Mouse (Mus musculus): ENCODE data around the gene Dhrs7c.

The Dhrs7c gene

DNA sequence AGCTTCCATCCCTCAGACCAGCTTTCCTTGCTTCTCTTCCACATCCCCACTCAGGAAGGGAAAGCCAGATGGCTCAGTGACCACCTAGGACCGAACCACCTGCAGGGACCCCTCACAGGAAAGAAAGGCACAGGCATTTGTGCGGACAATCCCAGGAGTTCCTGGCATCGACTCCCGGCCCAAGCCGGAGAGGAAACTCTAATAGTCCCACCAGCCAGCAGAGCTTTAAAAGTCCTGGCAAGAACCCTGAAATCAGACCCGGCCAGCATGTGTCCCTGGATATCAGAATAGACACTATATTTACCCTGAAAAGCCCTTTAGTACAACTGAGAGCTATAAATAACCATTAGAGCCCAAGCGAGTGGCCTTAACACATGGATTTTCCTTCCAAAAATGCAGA lies at the start of gene Dhrs7c:
Gene Dhrs7c (plus strand): TSS at position 257 of the 400 bp plus-strand sequence.
- no peak for DNase-seq

DNA sequence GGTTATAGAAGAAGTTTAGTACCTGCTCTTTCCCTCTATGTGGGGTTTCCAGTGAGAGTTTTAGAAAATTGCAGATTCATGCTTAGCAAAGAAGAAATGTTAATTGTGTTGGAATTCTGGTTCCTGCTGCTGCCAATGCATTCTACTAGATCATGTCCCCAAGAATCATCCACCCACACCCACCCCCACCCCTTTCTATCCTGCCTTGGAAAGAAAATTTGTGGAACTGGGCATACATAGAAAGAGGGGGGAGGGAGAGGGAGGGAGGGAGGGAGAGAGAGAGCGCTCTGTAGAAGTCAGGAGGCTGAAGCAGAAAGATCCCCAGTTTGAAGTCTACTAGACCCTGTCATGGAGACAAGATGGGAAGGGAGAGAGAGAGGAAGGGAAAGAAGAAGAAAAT lies 41.7 kb upstream of the Dhrs7c start:
- no peak for DNase-seq

GRCm38 (mm10) chr11:67757373-67758167 lies 40.4 kb upstream of the Dhrs7c start:
- no peak for DNase-seq

DNA sequence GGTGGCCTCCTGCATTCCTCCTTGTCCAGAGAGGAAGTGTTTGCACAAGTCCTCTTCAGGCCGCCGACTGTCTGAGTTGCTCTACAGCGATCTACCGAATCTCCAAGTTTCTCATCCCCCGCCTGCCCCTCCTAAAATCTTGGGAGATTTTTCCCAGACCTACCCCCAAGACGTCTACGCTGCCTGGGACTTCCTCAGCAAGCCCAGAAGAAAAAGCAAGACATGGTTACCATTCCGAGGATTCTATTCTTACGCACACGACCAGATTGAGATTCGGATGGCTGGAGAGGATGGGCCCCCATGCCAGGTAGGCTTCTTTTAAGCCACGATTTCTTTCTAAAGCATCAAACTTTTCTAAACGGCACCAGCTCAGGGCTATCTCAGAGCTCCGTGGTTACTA lies 26.9 kb upstream of the Dhrs7c start, which contains the start of gene Glp2r:
Gene Glp2r (minus strand): TSS at position 101 of the 400 bp plus-strand sequence.
- DNase-seq = no peak

DNA sequence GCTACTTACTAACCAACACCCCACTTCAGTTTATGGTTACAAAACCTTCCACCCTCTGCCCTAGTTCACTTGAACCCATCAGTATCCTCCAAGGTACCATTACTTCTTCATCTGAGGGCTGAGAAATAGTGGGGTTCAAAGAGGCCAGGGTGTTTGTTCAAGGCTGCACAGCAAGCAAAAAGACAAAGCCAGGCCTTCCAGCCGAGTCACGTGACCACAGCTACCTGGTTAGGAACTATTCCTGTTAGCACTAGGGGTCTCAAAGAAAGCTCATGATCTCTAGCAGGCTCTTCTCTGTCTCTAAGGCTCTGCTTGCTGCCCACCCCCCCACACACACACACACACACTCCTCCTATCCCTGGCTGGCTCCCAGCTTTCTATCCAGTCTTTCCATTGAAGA lies 26.3 kb upstream of the Dhrs7c start:
- DNase-seq = no peak

- DNase-seq = peak; percentile 31
Observed at GRCm38 (mm10) chr11:67772577-67772976, 25.4 kb upstream of the Dhrs7c start.

DNA sequence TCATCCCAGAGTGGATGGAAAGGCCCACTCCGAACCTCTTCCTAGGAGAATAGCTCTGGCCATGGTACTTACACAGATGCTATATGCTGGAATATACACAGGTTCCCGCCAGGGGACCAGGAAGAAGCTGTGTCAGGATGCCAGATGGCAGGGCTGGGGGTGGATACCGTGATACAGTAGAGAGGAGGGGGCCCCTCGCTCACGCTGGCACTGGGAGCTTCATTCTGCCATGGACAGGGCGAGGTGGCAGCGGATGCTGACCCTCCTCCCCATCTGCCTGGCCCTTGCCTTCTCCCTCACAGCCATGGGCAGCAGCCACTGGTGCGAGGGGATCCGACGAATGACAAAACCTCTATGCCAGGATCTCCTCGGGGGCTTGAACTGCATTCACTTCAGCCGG lies 23.6 kb upstream of the Dhrs7c start, which contains the start of gene Gsg1l2:
Gene Gsg1l2 (plus strand): TSS at position 230 of the 400 bp plus-strand sequence.
- no peak for DNase-seq

- DNase-seq = no peak
Observed at GRCm38 (mm10) chr11:67790182-67790581, 7.8 kb upstream of the Dhrs7c start.

- no peak for DNase-seq
Observed at GRCm38 (mm10) chr11:67800130-67800723, 2.2 kb downstream of the Dhrs7c start.

DNA sequence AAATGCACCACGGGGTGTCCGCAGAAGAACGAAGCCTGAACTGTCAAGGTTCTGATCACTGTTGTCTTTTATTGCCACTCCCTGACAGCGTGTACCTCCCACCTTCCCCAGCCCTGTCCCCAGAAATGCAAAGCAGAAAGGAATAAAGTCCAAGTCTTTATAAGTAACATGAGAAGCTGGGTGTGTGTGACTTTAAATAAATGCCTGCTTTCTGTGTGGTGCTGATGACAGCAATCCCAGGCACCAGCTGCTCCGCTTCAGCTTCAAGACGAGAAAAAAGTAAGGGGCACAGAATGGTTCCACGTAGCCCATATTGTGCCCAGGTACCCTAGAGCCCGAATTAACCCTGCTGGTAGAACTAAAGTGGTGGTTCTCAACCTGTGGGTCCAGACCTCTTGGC lies 3.2 kb downstream of the Dhrs7c start:
- DNase-seq = no peak

- DNase-seq = no peak
Observed at GRCm38 (mm10) chr11:67805538-67805937, 7.6 kb downstream of the Dhrs7c start.

- DNase-seq = no peak
Observed at GRCm38 (mm10) chr11:67806832-67807597, 9.0 kb downstream of the Dhrs7c start.

- DNase-seq = no peak
Observed at GRCm38 (mm10) chr11:67808051-67808450, 10.1 kb downstream of the Dhrs7c start.

GRCm38 (mm10) chr11:67811535-67811934 lies 13.5 kb downstream of the Dhrs7c start:
- no peak for DNase-seq

- DNase-seq = no peak
Observed at GRCm38 (mm10) chr11:67819604-67820003, 21.6 kb downstream of the Dhrs7c start.

DNA sequence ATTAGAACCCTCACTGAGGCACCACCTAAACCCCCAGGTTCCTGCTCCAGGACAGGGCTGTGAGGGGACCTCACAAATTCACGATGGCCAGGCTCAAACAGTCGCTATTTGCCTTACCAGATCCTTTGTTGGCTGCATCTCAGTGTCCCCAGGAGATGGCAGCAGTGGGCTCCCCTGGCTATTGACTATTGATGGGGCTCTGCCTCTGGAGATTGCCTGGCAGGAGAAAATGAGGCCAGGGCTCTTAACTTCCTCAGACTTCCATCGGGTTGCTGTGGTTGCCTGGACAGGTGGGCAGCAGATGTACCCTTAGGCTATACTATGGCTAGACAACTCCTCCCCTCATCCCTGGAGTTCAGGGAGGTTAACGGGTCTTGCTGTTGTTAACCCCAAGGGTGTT lies 22.2 kb downstream of the Dhrs7c start:
- no peak for DNase-seq

- DNase-seq = no peak
Observed at GRCm38 (mm10) chr11:67821560-67821959, 23.6 kb downstream of the Dhrs7c start.

DNA sequence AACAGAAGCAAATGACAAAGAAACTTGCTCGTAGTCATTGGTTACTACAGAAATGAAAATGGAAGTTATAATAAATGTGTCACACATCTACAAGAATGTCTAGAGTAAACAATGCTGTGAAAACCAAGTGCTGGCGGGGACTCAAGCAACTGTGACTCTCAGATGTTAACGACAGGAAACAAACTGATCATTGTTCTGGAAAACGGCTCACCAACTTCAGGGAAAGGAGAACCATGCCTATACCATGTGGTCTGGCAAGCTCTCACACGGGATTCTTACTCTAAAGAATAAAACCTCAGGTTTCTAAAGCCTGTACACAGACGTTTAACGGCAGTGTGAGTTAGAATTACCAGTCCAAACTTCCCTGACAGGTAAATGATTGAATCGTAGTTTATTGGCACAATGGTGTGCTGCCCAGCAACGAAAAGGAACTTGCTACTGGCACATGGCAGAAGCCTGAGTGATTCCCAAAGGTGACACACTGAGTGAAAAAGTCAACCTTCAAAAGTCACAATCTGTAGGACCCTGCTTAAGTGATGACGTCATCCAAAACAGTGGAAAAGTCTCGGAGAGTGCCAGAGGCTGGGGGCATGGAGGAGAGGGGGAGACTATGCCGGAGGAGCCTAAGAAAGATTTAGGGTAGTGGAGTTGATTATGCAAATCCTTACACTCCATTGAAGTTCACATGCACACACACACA lies 30.5 kb downstream of the Dhrs7c start:
- DNase-seq = no peak

DNA sequence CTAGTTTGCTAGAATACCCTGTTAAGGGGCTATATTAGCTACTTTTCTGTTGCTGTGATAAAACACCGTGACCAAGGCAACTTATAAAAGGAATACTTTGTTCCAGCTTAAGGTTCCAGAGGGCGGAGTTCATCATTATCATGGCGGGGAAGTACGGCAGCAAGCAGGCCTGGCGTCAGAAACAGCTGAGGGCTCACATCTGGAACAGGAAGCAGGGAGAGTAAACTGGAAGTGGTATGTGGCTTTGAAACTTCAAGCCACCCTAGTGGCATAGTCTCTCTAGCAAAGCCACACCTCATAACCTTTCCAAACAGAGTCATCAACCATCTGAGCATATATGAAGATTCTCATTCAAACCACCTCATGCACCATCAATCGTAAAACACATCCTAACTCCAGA lies 31.5 kb downstream of the Dhrs7c start:
- no peak for DNase-seq

- no peak for DNase-seq
Observed at GRCm38 (mm10) chr11:67831820-67832219, 33.8 kb downstream of the Dhrs7c start.

- DNase-seq = no peak
Observed at GRCm38 (mm10) chr11:67835408-67836078, 37.6 kb downstream of the Dhrs7c start.

DNA sequence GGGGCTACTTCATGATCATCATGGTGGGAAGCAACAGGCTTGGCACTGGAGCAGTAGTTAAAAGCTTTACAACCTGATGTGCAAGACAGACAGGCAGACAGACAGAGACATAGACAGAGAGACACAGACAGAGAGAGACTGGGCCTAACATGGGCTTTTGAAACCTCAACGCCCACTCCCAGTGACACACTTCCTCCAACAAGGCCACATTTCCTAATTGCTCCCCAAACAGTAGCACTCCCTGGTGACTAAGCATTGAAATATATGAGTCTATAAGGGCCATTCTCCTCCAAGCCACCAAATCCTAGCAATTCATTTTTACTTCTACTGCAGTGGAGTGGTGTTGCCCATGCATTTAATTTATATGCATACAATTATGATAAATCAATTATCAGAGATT lies 41.8 kb downstream of the Dhrs7c start:
- no peak for DNase-seq

Measured in cerebellum, adult 11 months (tissue).